Mouse (Mus musculus): ENCODE data around the gene Tmem182. TPM values are rescaled to one million over a fixed set of nuclear protein-coding genes. Genes with fewer than 3 reads are reported as not detected.
A peak's percentile ranks its signal among the peaks of the same experiment; 100 is the strongest.

The Tmem182 gene
- total and polyA plus RNA-seq, 2 experiments: 0.28 TPM; not detected in 1

DNA sequence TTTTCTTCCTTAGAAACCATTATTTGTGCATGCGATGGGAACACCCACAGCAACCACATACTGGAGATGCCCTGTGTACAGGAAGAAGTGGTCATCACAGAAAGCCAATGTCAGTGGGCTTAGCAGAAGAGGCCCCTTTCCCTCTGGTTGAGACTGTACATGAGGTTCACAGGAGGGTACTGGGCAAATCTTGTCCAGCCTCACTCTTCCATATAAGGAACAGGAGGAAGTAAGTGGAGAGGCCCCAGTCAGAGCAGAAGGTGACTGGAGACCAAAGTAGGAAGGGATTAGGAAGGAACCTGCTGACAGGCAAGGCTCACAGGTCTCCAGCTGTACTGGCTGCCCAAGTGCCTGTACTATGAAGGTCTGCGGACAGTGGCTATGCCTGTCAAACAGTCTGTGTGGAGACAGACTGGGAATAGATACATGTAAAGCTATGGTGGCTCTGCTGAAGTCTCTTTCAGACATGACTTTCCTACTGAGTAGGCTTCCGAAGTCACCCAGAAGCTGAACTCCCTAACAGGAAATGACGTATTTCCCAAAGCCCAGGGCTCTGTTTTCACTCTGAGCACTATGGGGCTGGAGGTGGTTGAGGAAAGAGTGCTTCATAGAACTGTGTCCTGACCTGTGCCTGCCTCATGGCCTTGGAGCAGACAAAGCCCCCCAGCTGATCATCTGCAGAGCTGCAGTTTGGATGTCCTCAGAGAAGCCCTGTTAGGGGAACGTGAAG lies 35.8 kb downstream of the Tmem182 start:
- Histone ChIP-seq H3K79me2 (ENCODE audit: control insufficient read depth, insufficient read depth, low read length) (no peaks in the 10 kb centered on the region), H3K36me3 (ENCODE audit: control insufficient read depth, insufficient read depth, low read length) (no peaks in the 10 kb centered on the region), H3K27ac (replicated peaks; ENCODE audit: insufficient read depth, low read depth, low read length) (no peak overlapping the region), H3K4me3 (ENCODE audit: insufficient read depth, low read depth, low read length) (no peak overlapping the region), H3K27me3 (ENCODE audit: control insufficient read depth, insufficient read depth, low read length) (no peaks in the 10 kb centered on the region), H3K4me1 (ENCODE audit: control insufficient read depth, insufficient read depth, low read length) (no peaks in the 10 kb centered on the region), H3K9ac (ENCODE audit: low read depth, low read length) (no peak overlapping the region)
- TF ChIP-seq CTCF (IDR thresholded peaks at IDR 0.05; ENCODE audit: low read depth, low read length) (no peak), POLR2A (IDR thresholded peaks at IDR 0.05; ENCODE audit: extremely low read depth, insufficient read depth, low read length) (no peak)
- no peak for DNase-seq (ENCODE audit: extremely low read depth, low read depth, low spot score)
- WGBS: 75% methylated on average over 5 of the region's 5 CpGs

DNA sequence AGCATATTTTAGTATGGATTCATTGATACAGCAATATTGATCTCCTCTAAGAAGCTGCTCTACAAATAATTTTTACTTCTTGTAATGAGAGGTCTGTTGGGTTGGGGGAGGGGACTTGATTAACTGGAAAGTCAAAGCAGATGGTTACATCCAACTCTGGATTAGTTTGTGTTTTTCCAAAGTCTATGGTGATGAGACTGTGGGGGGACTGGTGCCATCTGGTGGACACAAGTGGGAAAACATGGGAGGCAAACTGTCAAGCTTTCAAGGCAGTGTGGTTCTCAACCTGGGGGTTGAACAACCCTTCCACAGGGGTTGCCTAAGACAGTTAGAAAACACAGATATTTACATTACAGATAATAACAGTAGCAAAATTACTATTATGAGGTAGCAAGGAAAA lies 39.2 kb downstream of the Tmem182 start:
- H3K9ac ChIP-seq (ENCODE audit: low read depth, low read length): no peak overlapping the region
- H3K4me3 ChIP-seq (ENCODE audit: insufficient read depth, low read depth, low read length): no peak overlapping the region
- H3K27me3 ChIP-seq (ENCODE audit: control insufficient read depth, insufficient read depth, low read length): no peaks in the 10 kb centered on the region
- no peaks in the 10 kb centered on the region for H3K79me2 ChIP-seq (ENCODE audit: control insufficient read depth, insufficient read depth, low read length)
- no peaks in the 10 kb centered on the region for H3K4me1 ChIP-seq (ENCODE audit: control insufficient read depth, insufficient read depth, low read length)
- no peak for TF ChIP-seq POLR2A (IDR thresholded peaks at IDR 0.05; ENCODE audit: extremely low read depth, insufficient read depth, low read length)
- peak; percentile 80 for TF ChIP-seq CTCF (IDR thresholded peaks at IDR 0.05; ENCODE audit: low read depth, low read length)
- no peaks in the 10 kb centered on the region for H3K36me3 ChIP-seq (ENCODE audit: control insufficient read depth, insufficient read depth, low read length)
- peak; percentile 10 for DNase-seq (ENCODE audit: extremely low read depth, low read depth, low spot score)
- no peak overlapping the region for H3K27ac ChIP-seq (replicated peaks; ENCODE audit: insufficient read depth, low read depth, low read length)

DNA sequence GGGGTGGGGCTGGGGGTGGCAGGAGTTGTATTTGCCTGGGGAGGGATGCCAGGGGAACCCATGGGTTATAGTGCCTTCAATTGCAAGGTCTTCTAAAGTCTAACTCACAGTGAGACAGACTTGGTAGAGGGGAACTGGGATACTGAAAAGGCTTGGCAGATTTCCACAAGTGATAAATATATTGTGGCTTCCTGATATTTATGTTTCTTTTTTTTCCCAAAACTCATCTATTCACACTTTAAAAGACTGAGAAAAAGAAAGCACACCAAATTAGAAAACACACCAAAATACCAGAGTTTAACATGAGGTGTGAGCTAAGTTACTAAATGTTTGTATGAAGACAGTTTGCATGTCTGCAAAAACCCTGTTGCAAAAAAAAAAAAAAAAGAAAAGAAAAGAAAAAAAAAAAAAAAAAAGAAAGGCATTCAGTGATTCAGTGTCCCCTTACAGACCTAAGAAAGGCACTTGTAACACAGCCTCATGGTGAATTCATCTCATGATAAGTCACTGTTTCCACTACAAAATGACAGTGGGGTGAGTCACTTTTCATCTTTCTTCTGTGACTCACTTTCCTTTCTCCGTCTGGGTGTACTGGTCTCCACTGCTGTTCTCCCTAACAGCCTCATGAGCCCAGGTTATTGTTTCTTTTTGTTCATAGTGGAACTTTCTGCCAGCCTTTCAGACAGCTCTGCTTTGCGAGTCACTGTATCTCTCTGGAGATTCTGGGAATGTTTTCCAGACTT lies 42.0 kb downstream of the Tmem182 start:
- Histone ChIP-seq H3K4me1 (ENCODE audit: control insufficient read depth, insufficient read depth, low read length) (no peaks in the 10 kb centered on the region), H3K36me3 (ENCODE audit: control insufficient read depth, insufficient read depth, low read length) (no peaks in the 10 kb centered on the region), H3K4me3 (ENCODE audit: insufficient read depth, low read depth, low read length) (no peak overlapping the region), H3K27ac (replicated peaks; ENCODE audit: insufficient read depth, low read depth, low read length) (no peak overlapping the region), H3K79me2 (ENCODE audit: control insufficient read depth, insufficient read depth, low read length) (no peaks in the 10 kb centered on the region), H3K9ac (ENCODE audit: low read depth, low read length) (no peak overlapping the region), H3K27me3 (ENCODE audit: control insufficient read depth, insufficient read depth, low read length) (no peaks in the 10 kb centered on the region)
- no peak for DNase-seq (ENCODE audit: extremely low read depth, low read depth, low spot score)
- WGBS: 58% methylated on average over 2 of the region's 2 CpGs
- TF ChIP-seq CTCF (IDR thresholded peaks at IDR 0.05; ENCODE audit: low read depth, low read length) (no peak), POLR2A (IDR thresholded peaks at IDR 0.05; ENCODE audit: extremely low read depth, insufficient read depth, low read length) (no peak)

DNA sequence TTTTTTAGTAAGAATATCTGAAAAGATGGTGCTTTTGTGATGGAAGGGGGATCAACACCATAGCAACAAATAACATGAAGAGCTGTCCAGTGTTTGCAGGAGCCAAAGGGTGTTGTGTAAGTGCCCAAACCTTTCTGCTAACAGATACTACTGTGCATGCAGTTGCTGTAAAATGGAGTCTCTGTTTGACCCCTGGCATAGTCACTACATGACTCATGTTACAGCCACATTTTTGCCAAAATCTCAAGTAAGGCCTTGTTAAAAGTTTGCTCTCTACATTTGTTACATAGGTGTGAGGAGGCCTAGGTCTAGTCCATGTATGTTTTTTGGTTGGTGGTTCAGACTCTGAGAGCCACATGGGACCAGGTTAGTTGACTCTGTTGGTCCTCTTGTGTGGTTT lies 45.9 kb downstream of the Tmem182 start:
- no peak for DNase-seq (ENCODE audit: extremely low read depth, low read depth, low spot score)
- no peaks in the 10 kb centered on the region for H3K27me3 ChIP-seq (ENCODE audit: control insufficient read depth, insufficient read depth, low read length)
- no peak overlapping the region for H3K9ac ChIP-seq (ENCODE audit: low read depth, low read length)
- TF ChIP-seq POLR2A (IDR thresholded peaks at IDR 0.05; ENCODE audit: extremely low read depth, insufficient read depth, low read length): no peak
- H3K79me2 ChIP-seq (ENCODE audit: control insufficient read depth, insufficient read depth, low read length): no peaks in the 10 kb centered on the region
- no peak overlapping the region for H3K27ac ChIP-seq (replicated peaks; ENCODE audit: insufficient read depth, low read depth, low read length)
- H3K36me3 ChIP-seq (ENCODE audit: control insufficient read depth, insufficient read depth, low read length): no peaks in the 10 kb centered on the region
- no peak overlapping the region for H3K4me3 ChIP-seq (ENCODE audit: insufficient read depth, low read depth, low read length)
- H3K4me1 ChIP-seq (ENCODE audit: control insufficient read depth, insufficient read depth, low read length): no peaks in the 10 kb centered on the region

DNA sequence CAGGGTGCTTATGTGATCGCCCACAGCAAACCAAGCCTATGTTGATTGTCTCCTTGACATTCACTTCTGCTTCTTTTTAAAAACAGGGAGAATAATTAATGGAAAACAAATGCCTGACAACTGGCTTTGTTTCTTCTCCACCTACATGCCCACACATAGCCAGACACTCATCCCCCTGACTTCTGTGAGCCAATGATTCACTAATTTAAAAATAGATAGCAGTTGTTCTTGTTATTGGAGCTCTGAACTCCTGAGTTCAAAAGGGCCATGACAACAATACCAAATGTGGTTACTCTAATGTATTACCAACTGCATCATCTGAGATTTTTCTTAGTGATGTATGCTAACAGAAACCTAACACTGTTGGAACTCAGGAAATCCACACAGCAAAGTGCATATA lies 49.9 kb downstream of the Tmem182 start:
- no peaks in the 10 kb centered on the region for H3K36me3 ChIP-seq (ENCODE audit: control insufficient read depth, insufficient read depth, low read length)
- H3K27me3 ChIP-seq (ENCODE audit: control insufficient read depth, insufficient read depth, low read length): no peaks in the 10 kb centered on the region
- no peak overlapping the region for H3K9ac ChIP-seq (ENCODE audit: low read depth, low read length)
- no peak for DNase-seq (ENCODE audit: extremely low read depth, low read depth, low spot score)
- TF ChIP-seq CTCF (IDR thresholded peaks at IDR 0.05; ENCODE audit: low read depth, low read length) (no peak), POLR2A (IDR thresholded peaks at IDR 0.05; ENCODE audit: extremely low read depth, insufficient read depth, low read length) (no peak)
- no peaks in the 10 kb centered on the region for H3K4me1 ChIP-seq (ENCODE audit: control insufficient read depth, insufficient read depth, low read length)
- H3K4me3 ChIP-seq (ENCODE audit: insufficient read depth, low read depth, low read length): no peak overlapping the region
- H3K27ac ChIP-seq (replicated peaks; ENCODE audit: insufficient read depth, low read depth, low read length): no peak overlapping the region
- H3K79me2 ChIP-seq (ENCODE audit: control insufficient read depth, insufficient read depth, low read length): no peaks in the 10 kb centered on the region
- 80% methylated on average over 1 of the region's 1 CpGs for WGBS

Measured in liver, adult 2 months (tissue).